Mouse (Mus musculus) bone marrow, adult 2 months (tissue): Measurements from ENCODE around the gene Eif4h.

Experiments used
- CTCF ChIP-seq: fragments of 200-500 bp; IDR thresholded peaks from 2 replicates; pipeline ENCODE4 v1.5.1; 2011; ENCODE audit warnings: low read length, control low read depth; ENCODE audit not compliant: control insufficient read depth, insufficient read depth
- POLR2A ChIP-seq: fragments of 200-500 bp; IDR thresholded peaks from 2 replicates; pipeline ENCODE4 v1.6.1; 2011; ENCODE audit warnings: low read depth, mild to moderate bottlenecking, control low read depth, low read length, borderline replicate concordance; ENCODE audit not compliant: control insufficient read depth

- TF ChIP-seq CTCF (no peak), POLR2A (no peak)
Measured at GRCm38 (mm10) chr5:134646461-134646860, 7.2 kb upstream of the Eif4h start.
